Mouse (Mus musculus): ENCODE data around the gene Cpeb4. TPM values are rescaled to one million over a fixed set of nuclear protein-coding genes. Genes with fewer than 3 reads are reported as not detected.
"Not testable (repeated sequence)": the region's sequence is repeated elsewhere in the genome, so short reads cannot be mapped to it uniquely, and the experiment has no call there.

The Cpeb4 gene
- polyA plus RNA-seq, 1 experiment from 2014 or later, result 20.3 TPM

DNA sequence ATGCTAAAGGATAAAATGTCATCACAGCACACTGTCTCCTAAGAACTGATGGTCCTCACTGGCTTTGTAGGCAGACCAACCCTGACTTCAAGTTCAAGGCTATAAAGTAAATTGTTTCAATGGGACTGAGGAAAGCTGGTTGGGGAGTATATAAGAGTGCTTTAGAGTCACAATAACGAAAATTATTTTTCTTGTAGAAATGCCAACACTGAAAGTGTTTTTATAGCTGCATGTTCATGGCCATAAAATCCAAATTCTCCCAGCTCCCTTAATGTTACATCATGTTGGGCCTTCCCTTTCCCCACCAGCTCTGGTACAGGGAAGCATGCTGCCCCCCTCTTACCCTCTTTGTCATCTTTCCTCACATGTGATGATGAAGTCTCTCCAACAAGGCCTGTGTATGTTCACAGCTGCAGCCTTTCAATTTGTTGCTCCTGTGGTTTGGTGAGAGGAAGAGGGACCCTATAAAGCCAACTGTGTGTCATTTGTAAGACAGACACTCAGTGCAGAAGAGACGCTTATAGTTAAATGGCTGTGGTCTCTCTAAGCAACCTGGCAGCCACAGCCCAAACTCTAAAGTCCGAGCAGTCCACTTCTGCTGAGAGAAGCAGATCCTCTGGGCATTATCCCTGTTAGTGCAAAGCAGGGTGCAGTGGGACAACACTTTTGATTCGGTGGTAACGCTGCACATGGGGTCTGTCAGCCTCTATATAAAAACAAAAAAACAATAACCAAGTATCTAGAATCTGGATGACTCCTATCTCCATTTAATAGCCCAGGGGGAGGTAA lies 29.6 kb upstream of the Cpeb4 start:
- Histone ChIP-seq H3K9me3 (ENCODE audit: control insufficient read depth, low read length) (no peaks in the 10 kb centered on the region), H3K9ac (ENCODE audit: low read length) (no peak overlapping the region), H3K4me1 (ENCODE audit: control insufficient read depth, insufficient read depth, low read length) (peaks cover 8% of the 10 kb centered on the region; the same call in 1 of the 2 replicates), H3K4me3 (ENCODE audit: low read depth, low read length) (no peak overlapping the region), H3K36me3 (ENCODE audit: control insufficient read depth, insufficient read depth, low read length) (no peaks in the 10 kb centered on the region), H3K27ac (ENCODE audit: low read depth, low read length) (no peak overlapping the region), H3K27me3 (ENCODE audit: control insufficient read depth, insufficient read depth, low read length) (no peaks in the 10 kb centered on the region), H3K4me2 (ENCODE audit: low read depth) (no peak overlapping the region)
- no peak for ATAC-seq (ENCODE audit: insufficient read depth, low FRiP score, low TSS enrichment)
- DNase-seq (ENCODE audit: low spot score), result no peak
- WGBS, result 88% methylated on average over 5 of the region's 5 CpGs

DNA sequence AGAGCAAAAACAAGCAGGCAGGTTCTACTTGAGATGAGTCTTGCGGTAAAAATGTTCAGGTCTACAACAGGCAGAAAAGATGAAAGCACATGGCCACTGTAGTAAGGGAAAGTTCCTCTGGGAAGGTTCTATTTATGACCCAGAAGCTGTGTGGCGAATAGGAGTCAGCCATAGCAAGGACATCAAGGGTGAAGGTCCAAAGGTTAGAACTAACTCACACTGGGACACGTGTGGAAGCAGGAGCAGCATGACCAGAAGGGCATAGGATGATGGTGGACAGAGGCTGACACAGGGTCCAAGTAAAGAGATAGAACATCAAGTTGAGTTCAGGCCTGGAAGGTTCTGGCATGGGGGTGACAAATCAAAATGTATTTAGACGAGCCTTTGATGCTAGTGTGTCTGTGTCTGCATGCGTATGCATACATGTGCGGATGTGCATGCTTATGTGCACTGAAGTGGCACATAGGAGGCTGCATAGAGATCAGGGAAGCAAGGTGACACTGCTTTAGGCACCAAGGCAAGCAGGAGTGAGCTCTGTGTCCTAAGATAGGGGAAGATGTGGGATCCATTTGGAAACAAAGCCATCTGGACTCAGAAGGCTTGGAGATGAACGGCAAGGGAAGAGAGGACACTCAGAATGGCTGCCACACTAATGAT lies 28.7 kb upstream of the Cpeb4 start:
- Histone ChIP-seq H3K9me3 (ENCODE audit: control insufficient read depth, low read length) (no peaks in the 10 kb centered on the region), H3K36me3 (ENCODE audit: control insufficient read depth, insufficient read depth, low read length) (no peaks in the 10 kb centered on the region), H3K9ac (ENCODE audit: low read length) (no peak overlapping the region), H3K4me2 (ENCODE audit: low read depth) (no peak overlapping the region), H3K4me1 (ENCODE audit: control insufficient read depth, insufficient read depth, low read length) (peaks cover 8% of the 10 kb centered on the region; the same call in 1 of the 2 replicates), H3K27ac (ENCODE audit: low read depth, low read length) (no peak overlapping the region), H3K27me3 (ENCODE audit: control insufficient read depth, insufficient read depth, low read length) (no peaks in the 10 kb centered on the region), H3K4me3 (ENCODE audit: low read depth, low read length) (no peak overlapping the region)
- ATAC-seq (ENCODE audit: insufficient read depth, low FRiP score, low TSS enrichment) (no peak), DNase-seq (ENCODE audit: low spot score) (no peak)
- WGBS, result 90% methylated on average over 7 of the region's 7 CpGs

DNA sequence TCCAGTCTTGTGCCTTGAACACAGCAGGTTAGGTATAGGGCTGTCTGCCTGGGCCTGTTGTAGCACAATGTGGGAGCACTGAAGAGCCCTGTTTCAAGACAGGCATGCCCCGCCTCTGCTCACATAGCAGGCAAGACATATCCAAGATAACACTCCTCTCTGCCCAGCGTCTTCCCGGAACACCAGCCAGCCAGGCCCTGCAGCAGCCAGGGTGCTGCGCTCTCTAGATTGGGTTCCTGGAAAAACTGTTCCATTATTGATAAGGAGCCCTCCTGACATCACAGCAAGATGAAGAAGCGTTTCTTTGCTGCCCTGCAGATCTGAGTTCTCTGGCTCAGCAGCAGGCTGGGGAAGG lies 28.2 kb upstream of the Cpeb4 start:
- 83% methylated on average over 5 of the region's 5 CpGs for WGBS
- H3K36me3 ChIP-seq (ENCODE audit: control insufficient read depth, insufficient read depth, low read length), result no peaks in the 10 kb centered on the region
- no peak overlapping the region for H3K4me3 ChIP-seq (ENCODE audit: low read depth, low read length)
- no peaks in the 10 kb centered on the region for H3K27me3 ChIP-seq (ENCODE audit: control insufficient read depth, insufficient read depth, low read length)
- H3K4me2 ChIP-seq (ENCODE audit: low read depth), result no peak overlapping the region
- DNase-seq (ENCODE audit: low spot score) (no peak), ATAC-seq (ENCODE audit: insufficient read depth, low FRiP score, low TSS enrichment) (no peak)
- no peak overlapping the region; the same call in 1 of the 2 replicates for H3K9ac ChIP-seq (ENCODE audit: low read length)
- no peaks in the 10 kb centered on the region for H3K9me3 ChIP-seq (ENCODE audit: control insufficient read depth, low read length)
- no peak overlapping the region for H3K27ac ChIP-seq (ENCODE audit: low read depth, low read length)
- peaks cover 4% of the 10 kb centered on the region; the same call in 1 of the 2 replicates for H3K4me1 ChIP-seq (ENCODE audit: control insufficient read depth, insufficient read depth, low read length)

DNA sequence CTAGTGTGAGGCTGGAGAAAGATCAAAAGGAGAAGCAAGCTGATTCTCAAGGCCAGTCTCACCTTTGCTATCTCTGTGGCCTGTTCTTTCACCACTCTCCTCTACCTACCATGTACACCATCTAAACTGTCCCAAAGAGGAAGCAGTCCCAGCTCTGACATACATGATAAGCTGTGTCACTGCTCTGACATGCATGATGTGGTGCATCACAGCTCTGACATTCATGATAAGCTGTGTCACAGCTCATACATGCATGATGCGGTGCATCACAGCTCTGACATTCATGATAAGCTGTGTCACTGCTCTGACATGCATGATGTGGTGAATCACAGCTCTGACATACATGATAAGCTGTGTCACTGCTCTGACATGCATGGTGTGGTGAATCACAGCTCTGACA lies 26.9 kb upstream of the Cpeb4 start:
- H3K9ac ChIP-seq (ENCODE audit: low read length); H3K27ac ChIP-seq (ENCODE audit: low read depth, low read length): not testable (repeated sequence)

DNA sequence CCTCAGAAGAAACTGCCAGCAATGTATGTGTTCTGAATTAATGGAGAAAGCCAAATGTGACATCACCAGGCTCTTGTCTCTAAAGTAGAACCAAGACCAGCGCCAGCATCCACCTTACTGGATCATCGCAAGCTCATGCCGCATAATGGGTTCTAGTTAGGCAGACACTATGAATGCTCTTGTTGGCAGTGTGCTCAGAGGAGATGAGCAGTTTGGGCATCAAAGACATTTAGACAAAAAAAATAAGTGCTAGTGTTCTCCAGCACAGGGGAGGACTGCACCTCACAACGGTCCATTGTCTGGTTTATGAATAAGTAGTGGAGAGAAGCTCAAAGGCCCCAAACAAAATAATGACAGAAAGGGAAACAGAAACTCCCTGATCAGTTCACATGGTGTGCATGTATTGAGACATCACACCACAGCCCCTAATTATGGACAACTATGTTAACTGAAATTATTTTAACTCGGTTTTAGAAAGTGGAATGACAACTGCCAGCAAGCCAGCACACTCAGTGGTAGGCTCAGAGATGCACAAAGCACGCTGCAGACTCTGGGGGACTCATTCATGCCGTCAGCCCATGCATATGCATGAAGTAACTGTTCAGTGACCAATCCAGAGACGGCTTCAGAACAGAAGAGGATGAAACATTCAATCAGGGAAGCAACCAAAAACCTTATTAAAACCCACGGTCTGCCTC lies 25.1 kb upstream of the Cpeb4 start:
- Histone ChIP-seq H3K27me3 (ENCODE audit: control insufficient read depth, insufficient read depth, low read length) (no peaks in the 10 kb centered on the region), H3K27ac (ENCODE audit: low read depth, low read length) (peak overlapping the region; percentile 49; the same call in 1 of the 2 replicates), H3K4me1 (ENCODE audit: control insufficient read depth, insufficient read depth, low read length) (peaks cover 4% of the 10 kb centered on the region; the same call in 1 of the 2 replicates), H3K36me3 (ENCODE audit: control insufficient read depth, insufficient read depth, low read length) (no peaks in the 10 kb centered on the region), H3K9me3 (ENCODE audit: control insufficient read depth, low read length) (no peaks in the 10 kb centered on the region), H3K4me3 (ENCODE audit: low read depth, low read length) (no peak overlapping the region), H3K4me2 (ENCODE audit: low read depth) (peak overlapping the region; percentile 9; the same call in 1 of the 2 replicates), H3K9ac (ENCODE audit: low read length) (no peak overlapping the region)
- DNase-seq (ENCODE audit: low spot score), result peak; percentile 62
- peak; percentile 97 for ATAC-seq (ENCODE audit: insufficient read depth, low FRiP score, low TSS enrichment)
- 51% methylated on average over 9 of the region's 9 CpGs for WGBS

More for the DNA sequence above, 26.9 kb upstream of the Cpeb4 start:
- not testable (repeated sequence) for H3K36me3 ChIP-seq (ENCODE audit: control insufficient read depth, insufficient read depth, low read length); ATAC-seq (ENCODE audit: insufficient read depth, low FRiP score, low TSS enrichment); H3K9me3 ChIP-seq (ENCODE audit: control insufficient read depth, low read length); H3K4me3 ChIP-seq (ENCODE audit: low read depth, low read length); DNase-seq (ENCODE audit: low spot score); H3K4me1 ChIP-seq (ENCODE audit: control insufficient read depth, insufficient read depth, low read length); H3K27me3 ChIP-seq (ENCODE audit: control insufficient read depth, insufficient read depth, low read length); H3K4me2 ChIP-seq (ENCODE audit: low read depth)
- WGBS, result 98% methylated on average over 1 of the region's 1 CpGs

DNA sequence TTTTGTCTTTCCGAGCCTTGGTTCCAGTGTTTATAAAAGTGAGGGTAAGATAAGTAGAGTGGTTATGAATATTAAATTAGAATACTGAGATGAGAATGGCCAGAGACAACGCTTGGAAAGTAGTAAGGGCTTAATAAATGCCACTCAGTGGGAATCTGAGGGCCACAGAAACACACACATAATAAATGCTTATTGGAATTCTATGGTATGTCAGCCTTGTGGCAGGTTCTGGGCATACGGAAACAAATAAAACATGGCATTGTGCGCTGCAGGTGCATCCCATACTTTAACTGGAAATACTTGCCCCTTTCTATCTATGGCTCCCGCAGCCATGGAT lies 24.6 kb upstream of the Cpeb4 start:
- Histone ChIP-seq H3K9me3 (ENCODE audit: control insufficient read depth, low read length) (no peaks in the 10 kb centered on the region), H3K4me1 (ENCODE audit: control insufficient read depth, insufficient read depth, low read length) (peaks cover 4% of the 10 kb centered on the region; the same call in 1 of the 2 replicates), H3K27ac (ENCODE audit: low read depth, low read length) (no peak overlapping the region; the same call in 1 of the 2 replicates), H3K36me3 (ENCODE audit: control insufficient read depth, insufficient read depth, low read length) (no peaks in the 10 kb centered on the region), H3K9ac (ENCODE audit: low read length) (no peak overlapping the region), H3K27me3 (ENCODE audit: control insufficient read depth, insufficient read depth, low read length) (no peaks in the 10 kb centered on the region), H3K4me3 (ENCODE audit: low read depth, low read length) (no peak overlapping the region), H3K4me2 (ENCODE audit: low read depth) (no peak overlapping the region)
- ATAC-seq (ENCODE audit: insufficient read depth, low FRiP score, low TSS enrichment) (peak; percentile 41; the same call in 1 of the 2 replicates), DNase-seq (ENCODE audit: low spot score) (no peak)
- WGBS, result 77% methylated on average over 5 of the region's 5 CpGs

DNA sequence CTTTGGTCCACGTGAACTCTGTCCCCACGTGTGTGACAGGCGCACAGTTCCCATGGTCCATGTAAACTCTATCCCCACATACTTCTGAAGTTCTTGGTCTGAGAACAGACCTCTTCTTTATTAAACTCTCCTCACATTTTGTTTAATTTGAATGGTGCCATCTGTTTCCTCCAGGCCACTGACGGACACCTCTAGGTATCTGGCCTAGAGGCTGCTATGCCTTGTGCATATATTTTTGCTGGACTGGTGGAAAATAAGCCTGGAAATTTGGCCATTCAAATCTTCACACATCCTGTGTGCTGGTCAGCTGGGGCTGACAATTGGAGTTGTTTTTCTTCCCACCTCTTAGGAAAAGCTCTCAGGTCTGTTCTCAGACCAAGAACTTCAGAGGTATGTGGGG lies 23.3 kb upstream of the Cpeb4 start:
- no peak overlapping the region for H3K27ac ChIP-seq (ENCODE audit: low read depth, low read length)
- H3K36me3 ChIP-seq (ENCODE audit: control insufficient read depth, insufficient read depth, low read length), result no peaks in the 10 kb centered on the region
- no peaks in the 10 kb centered on the region for H3K27me3 ChIP-seq (ENCODE audit: control insufficient read depth, insufficient read depth, low read length)
- peaks cover 4% of the 10 kb centered on the region; the same call in 1 of the 2 replicates for H3K4me1 ChIP-seq (ENCODE audit: control insufficient read depth, insufficient read depth, low read length)
- WGBS, result 82% methylated on average over 4 of the region's 4 CpGs
- DNase-seq (ENCODE audit: low spot score), result no peak
- H3K9me3 ChIP-seq (ENCODE audit: control insufficient read depth, low read length), result no peaks in the 10 kb centered on the region
- H3K4me2 ChIP-seq (ENCODE audit: low read depth), result no peak overlapping the region
- H3K4me3 ChIP-seq (ENCODE audit: low read depth, low read length), result no peak overlapping the region
- ATAC-seq (ENCODE audit: insufficient read depth, low FRiP score, low TSS enrichment), result no peak
- no peak overlapping the region for H3K9ac ChIP-seq (ENCODE audit: low read length)

DNA sequence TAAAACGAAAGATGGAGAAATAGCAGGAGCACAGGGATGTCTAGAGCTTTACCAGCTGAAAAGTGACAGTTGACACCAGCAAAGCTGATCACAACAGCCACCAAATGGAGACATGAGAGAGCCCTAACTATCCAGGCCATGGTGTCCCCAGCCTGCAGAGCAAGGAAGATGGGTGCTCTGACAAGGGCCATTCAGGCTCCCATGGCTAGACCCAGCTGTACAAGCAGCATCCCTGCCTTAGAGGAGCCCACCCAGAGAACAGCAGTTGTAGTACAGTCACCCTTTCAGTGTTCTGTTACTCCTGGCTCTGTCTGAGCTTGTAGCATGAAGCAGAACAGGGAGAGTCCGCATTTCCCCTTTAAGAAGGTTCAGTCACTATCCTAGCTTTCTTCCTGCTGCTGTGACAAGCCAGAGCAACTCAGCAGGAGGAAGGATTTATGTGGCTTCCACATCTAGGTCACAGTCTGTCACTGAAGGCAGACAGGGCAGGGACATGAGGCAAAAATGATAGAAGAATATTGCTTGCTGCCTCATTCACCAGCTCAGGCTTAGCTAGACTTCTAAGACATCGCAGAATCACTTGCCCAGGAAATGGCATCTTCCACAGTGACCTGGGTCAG lies 21.7 kb upstream of the Cpeb4 start:
- no peak for DNase-seq (ENCODE audit: low spot score)
- no peak overlapping the region for H3K4me2 ChIP-seq (ENCODE audit: low read depth)
- H3K9ac ChIP-seq (ENCODE audit: low read length), result no peak overlapping the region
- H3K4me3 ChIP-seq (ENCODE audit: low read depth, low read length), result no peak overlapping the region
- 85% methylated on average over 3 of the region's 3 CpGs for WGBS
- no peaks in the 10 kb centered on the region for H3K9me3 ChIP-seq (ENCODE audit: control insufficient read depth, low read length)
- no peaks in the 10 kb centered on the region for H3K27me3 ChIP-seq (ENCODE audit: control insufficient read depth, insufficient read depth, low read length)
- H3K27ac ChIP-seq (ENCODE audit: low read depth, low read length), result no peak overlapping the region
- no peak for ATAC-seq (ENCODE audit: insufficient read depth, low FRiP score, low TSS enrichment)
- no peaks in the 10 kb centered on the region for H3K36me3 ChIP-seq (ENCODE audit: control insufficient read depth, insufficient read depth, low read length)
- H3K4me1 ChIP-seq (ENCODE audit: control insufficient read depth, insufficient read depth, low read length), result peaks cover 4% of the 10 kb centered on the region; the same call in 1 of the 2 replicates

Data from neural tube, embryonic 11.5 days (tissue).